Mouse (Mus musculus) thymus, adult 2 months (tissue): ENCODE measurements around the gene Zc2hc1c. TPM values are rescaled to one million over a fixed set of nuclear protein-coding genes. Genes with fewer than 3 reads are reported as not detected.
"Not testable (repeated sequence)": the region's sequence is repeated elsewhere in the genome, so short reads cannot be mapped to it uniquely, and the experiment has no call there.

Experiments
- DNase-seq: peaks from one replicate; pipeline ENCODE4 v3.0.0; 2021
- H3K27ac ChIP-seq: fragments of 200-500 bp; 2 replicates; pipeline ENCODE4 v1.5.1; 2012; ENCODE audit warnings: low read length, control low read depth; ENCODE audit not compliant: control insufficient read depth, insufficient read depth
- H3K27me3 ChIP-seq: fragments of 200-500 bp; 2 replicates; pipeline ENCODE4 v1.6.1; 2012; ENCODE audit warnings: mild to moderate bottlenecking, low read length, moderate library complexity, mixed read lengths; ENCODE audit not compliant: control insufficient read depth, insufficient read depth
- H3K36me3 ChIP-seq: fragments of 200-500 bp; 2 replicates; pipeline ENCODE4 v1.6.1; 2012; ENCODE audit warnings: mild to moderate bottlenecking, low read length, moderate library complexity; ENCODE audit not compliant: control insufficient read depth, insufficient read depth
- H3K4me1 ChIP-seq: fragments of 200-500 bp; replicated peaks from 2 replicates; pipeline ENCODE4 v1.6.1; 2012; ENCODE audit warnings: low read length; ENCODE audit not compliant: control insufficient read depth, insufficient read depth
- H3K4me3 ChIP-seq: fragments of 200-500 bp; 2 replicates; pipeline ENCODE4 v1.5.1; 2012; ENCODE audit warnings: mild to moderate bottlenecking, low read length, control low read depth, moderate library complexity; ENCODE audit not compliant: control insufficient read depth, insufficient read depth
- CTCF ChIP-seq: fragments of 200-500 bp; IDR thresholded peaks from 2 replicates; pipeline ENCODE4 v1.5.1; 2012; ENCODE audit warnings: mild to moderate bottlenecking, control low read depth, low read length, moderate library complexity, borderline replicate concordance; ENCODE audit not compliant: control insufficient read depth, poor library complexity, insufficient read depth; ENCODE audit errors: extremely low read depth
- POLR2A ChIP-seq: fragments of 200-500 bp; IDR thresholded peaks from 2 replicates; pipeline ENCODE4 v1.6.1; 2012; ENCODE audit warnings: mild to moderate bottlenecking, low read length, control low read depth, moderate library complexity; ENCODE audit not compliant: control insufficient read depth, poor library complexity, insufficient read depth; ENCODE audit errors: extremely low read depth
- WGBS: fragments of 180-500 bp; shearing (Covaris S2); methylation state at CpG from one replicate; pipeline ENCODE4 v1.1.7; 2018; 5-methylcytosine and 5-hydroxymethylcytosine counted together
- polyA plus RNA-seq: library from polyadenylated mRNA; depleted of rRNA; stranded (reverse); fragments of >200 nt; gene quantifications from 2 replicates; pipeline ENCODE4 v1.2.3, GENCODE M21; 2012

Gene Zc2hc1c
- polyA plus RNA-seq, 1 experiment: 0.15 TPM

- Histone ChIP-seq H3K27ac (no peak overlapping the region), H3K27me3 (no peaks in the 10 kb centered on the region), H3K36me3 (peaks cover 7% of the 10 kb centered on the region; the same call in 1 of the 2 replicates), H3K4me1 (no peaks in the 10 kb centered on the region), H3K4me3 (no peak overlapping the region)
- TF ChIP-seq POLR2A (no peak), CTCF (no peak)
- DNase-seq: no peak
- 95% methylated on average over 10 of the region's 10 CpGs for WGBS
Measured at GRCm38 (mm10) chr12:85273508-85273907, 14.9 kb upstream of the Zc2hc1c start.

- no peak for DNase-seq
- H3K27me3 ChIP-seq: no peaks in the 10 kb centered on the region
- peaks cover 7% of the 10 kb centered on the region; the same call in 1 of the 2 replicates for H3K36me3 ChIP-seq
- H3K27ac ChIP-seq: no peak overlapping the region
- 95% methylated on average over 5 of the region's 5 CpGs for WGBS
- H3K4me3 ChIP-seq: no peak overlapping the region
- H3K4me1 ChIP-seq: peaks cover 4% of the 10 kb centered on the region
- TF ChIP-seq CTCF: no peak
- no peak for TF ChIP-seq POLR2A
Measured at GRCm38 (mm10) chr12:85276273-85276672, 12.1 kb upstream of the Zc2hc1c start.

- WGBS: 96% methylated on average over 10 of the region's 10 CpGs
- 0 out of 2 replicates have a peak, but pooled peaks have one; percentile 15 for TF ChIP-seq CTCF
- no peak for TF ChIP-seq POLR2A
- DNase-seq: no peak
- peaks cover 4% of the 10 kb centered on the region for H3K4me1 ChIP-seq
- H3K27ac ChIP-seq: no peak overlapping the region; the same call in 1 of the 2 replicates
- no peaks in the 10 kb centered on the region for H3K27me3 ChIP-seq
- H3K36me3 ChIP-seq: peaks cover 7% of the 10 kb centered on the region; the same call in 1 of the 2 replicates
- no peak overlapping the region for H3K4me3 ChIP-seq
Measured at GRCm38 (mm10) chr12:85278919-85279318, 9.5 kb upstream of the Zc2hc1c start.

- Histone ChIP-seq H3K4me3 (peak overlapping the region; percentile 83), H3K4me1 (peaks cover 4% of the 10 kb centered on the region), H3K36me3 (peaks cover 7% of the 10 kb centered on the region; the same call in 1 of the 2 replicates), H3K27me3 (no peaks in the 10 kb centered on the region), H3K27ac (peak overlapping the region; percentile 71)
- DNase-seq: no peak
- TF ChIP-seq POLR2A: no peak
- TF ChIP-seq CTCF: no peak
- WGBS: 7% methylated on average over 10 of the region's 10 CpGs
Measured at GRCm38 (mm10) chr12:85279396-85280080, 8.9 kb upstream of the Zc2hc1c start.

GRCm38 (mm10) chr12:85280105-85280844 is 8.1 kb upstream of the Zc2hc1c start:
- WGBS: under 1% methylated on average over 31 of the region's 31 CpGs
- peak; percentile 92 for TF ChIP-seq POLR2A
- TF ChIP-seq CTCF: peak; percentile 49; the same call in 1 of the 2 replicates

GRCm38 (mm10) chr12:85280845-85281651 is 7.3 kb upstream of the Zc2hc1c start:
- H3K4me1 ChIP-seq: peaks cover 4% of the 10 kb centered on the region
- H3K4me3 ChIP-seq: no peak overlapping the region
- DNase-seq: no peak
- WGBS: 82% methylated on average over 12 of the region's 12 CpGs
- no peaks in the 10 kb centered on the region for H3K36me3 ChIP-seq
- no peak for TF ChIP-seq POLR2A
- no peak for TF ChIP-seq CTCF
- H3K27ac ChIP-seq: no peak overlapping the region
- H3K27me3 ChIP-seq: no peaks in the 10 kb centered on the region

More at GRCm38 (mm10) chr12:85280105-85280844, 8.1 kb upstream of the Zc2hc1c start:
- peak; percentile 98 for DNase-seq
- Histone ChIP-seq H3K27ac (peak overlapping the region; percentile 71), H3K27me3 (no peaks in the 10 kb centered on the region), H3K36me3 (0 out of 2 replicates have a peak, but pooled peaks cover 4% of the 10 kb centered on the region), H3K4me1 (peaks cover 4% of the 10 kb centered on the region), H3K4me3 (peak overlapping the region; percentile 83)

- not testable (repeated sequence) for DNase-seq, H3K27me3 ChIP-seq, H3K27ac ChIP-seq, H3K4me3 ChIP-seq, H3K36me3 ChIP-seq, H3K4me1 ChIP-seq
- WGBS: 97% methylated on average over 1 of the region's 4 CpGs
Measured at GRCm38 (mm10) chr12:85281756-85282155, 6.6 kb upstream of the Zc2hc1c start.
